Mouse (Mus musculus): Measurements from ENCODE around the gene Ttc7b. TPM values are rescaled to one million over a fixed set of nuclear protein-coding genes. Genes with fewer than 3 reads are reported as not detected.

The Ttc7b gene
- polyA plus RNA-seq, 1 experiment, result 0.13 TPM

- Histone ChIP-seq H3K9me3 (ENCODE audit: control insufficient read depth, low read length) (no peaks in the 10 kb centered on the region), H3K4me3 (replicated peaks) (no peak overlapping the region), H3K27me3 (ENCODE audit: control insufficient read depth) (no peaks in the 10 kb centered on the region), H3K4me1 (ENCODE audit: control insufficient read depth) (no peaks in the 10 kb centered on the region), H3K36me3 (ENCODE audit: control insufficient read depth) (no peaks in the 10 kb centered on the region; the same call in 1 of the 2 replicates)
- no peak for TF ChIP-seq GATA1 (IDR thresholded peaks at IDR 0.05; ENCODE audit: low read length)
- no peak for TF ChIP-seq TAL1 (IDR thresholded peaks at IDR 0.05; ENCODE audit: low read length)
Observed at GRCm38 (mm10) chr12:100478151-100478550, 42.5 kb downstream of the Ttc7b start.

GRCm38 (mm10) chr12:100477474-100477873 lies 43.2 kb downstream of the Ttc7b start:
- TF ChIP-seq TAL1 (IDR thresholded peaks at IDR 0.05; ENCODE audit: low read length) (no peak), GATA1 (IDR thresholded peaks at IDR 0.05; ENCODE audit: low read length) (no peak)
- Histone ChIP-seq H3K9me3 (ENCODE audit: control insufficient read depth, low read length) (no peaks in the 10 kb centered on the region), H3K4me3 (replicated peaks) (no peak overlapping the region), H3K36me3 (ENCODE audit: control insufficient read depth) (no peaks in the 10 kb centered on the region; the same call in 1 of the 2 replicates), H3K4me1 (ENCODE audit: control insufficient read depth) (no peaks in the 10 kb centered on the region), H3K27me3 (ENCODE audit: control insufficient read depth) (no peaks in the 10 kb centered on the region)

GRCm38 (mm10) chr12:100476351-100476750 lies 44.3 kb downstream of the Ttc7b start:
- TF ChIP-seq GATA1 (IDR thresholded peaks at IDR 0.05; ENCODE audit: low read length) (no peak), TAL1 (IDR thresholded peaks at IDR 0.05; ENCODE audit: low read length) (no peak)
- no peaks in the 10 kb centered on the region for H3K27me3 ChIP-seq (ENCODE audit: control insufficient read depth)
- no peak overlapping the region for H3K4me3 ChIP-seq (replicated peaks)
- H3K4me1 ChIP-seq (ENCODE audit: control insufficient read depth), result no peaks in the 10 kb centered on the region
- no peaks in the 10 kb centered on the region for H3K9me3 ChIP-seq (ENCODE audit: control insufficient read depth, low read length)
- H3K36me3 ChIP-seq (ENCODE audit: control insufficient read depth), result no peaks in the 10 kb centered on the region; the same call in 1 of the 2 replicates

DNA sequence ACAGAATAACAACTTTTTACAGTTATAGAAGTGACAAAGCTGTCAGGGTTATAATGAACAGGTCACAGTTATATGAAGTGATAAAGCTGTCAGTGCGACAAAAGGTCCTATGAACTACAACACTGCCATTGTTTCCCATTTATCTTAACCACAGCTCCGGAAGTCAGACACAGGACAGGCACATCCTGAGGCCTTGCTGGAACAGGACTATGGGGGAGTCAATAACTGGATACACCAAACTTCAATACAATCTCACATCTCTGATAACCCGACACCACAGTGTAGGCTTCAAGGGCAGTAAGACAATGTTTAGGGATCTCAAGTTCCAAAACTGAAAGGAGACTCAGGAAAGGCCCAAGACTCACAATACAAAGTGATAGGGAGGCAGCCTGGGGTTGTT lies 45.1 kb downstream of the Ttc7b start:
- TF ChIP-seq TAL1 (IDR thresholded peaks at IDR 0.05; ENCODE audit: low read length) (no peak), GATA1 (IDR thresholded peaks at IDR 0.05; ENCODE audit: low read length) (no peak)
- H3K4me1 ChIP-seq (ENCODE audit: control insufficient read depth), result no peaks in the 10 kb centered on the region
- no peak overlapping the region for H3K4me3 ChIP-seq (replicated peaks)

DNA sequence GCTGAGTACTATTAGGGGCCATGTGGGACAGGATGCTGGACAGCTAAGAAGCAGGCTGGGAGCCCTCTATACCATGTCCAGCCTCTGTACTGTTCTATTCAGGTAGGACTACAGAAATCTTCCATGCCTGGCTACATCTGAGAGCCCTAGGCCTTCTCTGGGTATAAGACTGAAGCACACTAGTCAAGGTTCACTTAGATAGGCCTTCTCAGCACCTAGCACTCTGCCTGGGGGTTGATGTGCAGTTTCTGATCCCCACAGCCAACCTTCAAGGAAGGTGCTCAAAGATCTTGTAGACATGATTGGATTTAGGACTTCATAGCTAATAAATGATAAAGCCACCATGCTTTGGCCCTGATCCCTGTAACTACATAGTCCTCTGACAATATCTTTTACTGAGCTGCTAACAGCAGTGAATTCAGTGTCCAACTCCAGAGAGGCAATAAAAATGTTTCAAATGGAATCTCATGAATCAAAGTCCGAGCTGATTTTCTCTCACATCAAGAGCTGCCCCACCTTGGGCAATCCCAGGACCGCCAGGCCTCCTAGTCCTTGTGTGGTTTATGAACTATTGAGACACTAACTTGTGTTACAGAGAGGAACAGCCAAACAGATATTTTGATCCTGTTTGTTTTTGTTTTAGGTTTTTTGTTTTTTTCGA lies 45.8 kb downstream of the Ttc7b start:
- no peaks in the 10 kb centered on the region for H3K9me3 ChIP-seq (ENCODE audit: control insufficient read depth, low read length)
- H3K4me1 ChIP-seq (ENCODE audit: control insufficient read depth), result no peaks in the 10 kb centered on the region
- no peaks in the 10 kb centered on the region for H3K36me3 ChIP-seq (ENCODE audit: control insufficient read depth)
- TF ChIP-seq TAL1 (IDR thresholded peaks at IDR 0.05; ENCODE audit: low read length) (no peak), GATA1 (IDR thresholded peaks at IDR 0.05; ENCODE audit: low read length) (no peak)
- no peak overlapping the region for H3K4me3 ChIP-seq (replicated peaks)
- no peaks in the 10 kb centered on the region for H3K27me3 ChIP-seq (ENCODE audit: control insufficient read depth)

More for the DNA sequence above, 45.1 kb downstream of the Ttc7b start:
- H3K9me3 ChIP-seq (ENCODE audit: control insufficient read depth, low read length), result no peaks in the 10 kb centered on the region
- no peaks in the 10 kb centered on the region for H3K36me3 ChIP-seq (ENCODE audit: control insufficient read depth)
- H3K27me3 ChIP-seq (ENCODE audit: control insufficient read depth), result no peaks in the 10 kb centered on the region

DNA sequence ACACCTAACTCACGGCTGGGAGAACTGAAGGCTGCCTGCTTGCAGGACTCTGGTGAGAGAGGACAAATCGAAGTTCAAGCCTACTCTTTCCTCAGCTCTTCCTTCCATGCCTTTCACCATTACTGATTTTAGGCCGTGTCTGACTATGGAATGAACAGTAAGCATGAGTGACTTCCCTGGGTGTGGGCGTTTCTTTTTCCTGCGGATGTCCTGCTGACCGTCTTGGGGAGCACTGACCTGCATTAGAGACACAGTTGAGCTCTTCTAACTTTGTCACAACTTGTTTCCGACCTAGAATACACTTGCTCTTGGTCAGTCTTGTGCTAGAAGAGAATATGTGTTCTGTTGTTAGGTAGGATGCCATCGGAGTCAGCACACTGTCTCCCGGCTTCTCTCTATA lies 50.3 kb downstream of the Ttc7b start:
- no peaks in the 10 kb centered on the region for H3K27me3 ChIP-seq (ENCODE audit: control insufficient read depth)
- no peaks in the 10 kb centered on the region for H3K9me3 ChIP-seq (ENCODE audit: control insufficient read depth, low read length)
- TF ChIP-seq TAL1 (IDR thresholded peaks at IDR 0.05; ENCODE audit: low read length) (no peak), GATA1 (IDR thresholded peaks at IDR 0.05; ENCODE audit: low read length) (no peak)
- H3K4me3 ChIP-seq (replicated peaks), result no peak overlapping the region
- H3K4me1 ChIP-seq (ENCODE audit: control insufficient read depth), result peaks cover 1% of the 10 kb centered on the region
- no peaks in the 10 kb centered on the region for H3K36me3 ChIP-seq (ENCODE audit: control insufficient read depth)

DNA sequence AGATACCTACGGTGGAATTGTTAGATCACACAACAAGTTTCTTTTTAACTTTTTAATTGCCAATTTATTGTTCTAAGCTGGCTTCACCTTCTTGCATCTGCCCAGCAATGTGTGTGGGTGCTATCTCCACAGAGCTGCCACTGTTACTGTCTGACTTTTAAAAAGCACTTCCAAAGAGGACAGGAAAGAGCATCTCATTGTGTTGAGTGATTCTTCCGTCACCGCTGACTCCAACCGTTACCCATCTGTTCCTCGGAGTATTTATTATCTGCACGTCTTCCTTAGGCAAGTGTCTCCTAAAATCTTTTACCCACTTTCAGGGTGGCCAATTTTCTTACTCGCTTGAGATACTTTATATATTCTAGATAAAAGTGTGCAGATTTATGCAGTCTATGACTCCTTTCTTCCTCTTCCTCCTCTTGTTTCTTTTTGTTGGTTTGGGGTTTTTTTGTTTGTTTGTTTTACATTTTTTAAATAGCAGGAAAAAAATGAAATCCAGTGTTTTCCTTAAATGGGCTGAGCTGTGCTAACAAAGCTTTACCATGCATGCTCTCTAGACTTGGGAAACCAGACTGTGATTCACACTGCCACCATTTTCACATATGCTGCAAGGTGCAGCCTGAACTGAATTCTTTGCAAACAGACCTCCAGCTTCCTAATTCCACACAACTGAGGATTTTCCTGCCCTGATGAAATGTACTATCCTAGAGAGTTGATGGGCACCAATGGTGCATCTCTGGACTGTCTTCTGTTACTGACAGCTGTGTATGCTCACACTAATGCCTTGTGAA lies 50.9 kb downstream of the Ttc7b start:
- Histone ChIP-seq H3K36me3 (ENCODE audit: control insufficient read depth) (no peaks in the 10 kb centered on the region), H3K27me3 (ENCODE audit: control insufficient read depth) (no peaks in the 10 kb centered on the region), H3K4me1 (ENCODE audit: control insufficient read depth) (peaks cover 2% of the 10 kb centered on the region), H3K9me3 (ENCODE audit: control insufficient read depth, low read length) (no peaks in the 10 kb centered on the region), H3K4me3 (replicated peaks) (no peak overlapping the region)
- no peak for TF ChIP-seq TAL1 (IDR thresholded peaks at IDR 0.05; ENCODE audit: low read length)
- no peak for TF ChIP-seq GATA1 (IDR thresholded peaks at IDR 0.05; ENCODE audit: low read length)

GRCm38 (mm10) chr12:100465101-100465715 lies 55.4 kb downstream of the Ttc7b start:
- Histone ChIP-seq H3K4me1 (ENCODE audit: control insufficient read depth) (peaks cover 2% of the 10 kb centered on the region), H3K9me3 (ENCODE audit: control insufficient read depth, low read length) (no peaks in the 10 kb centered on the region), H3K27me3 (ENCODE audit: control insufficient read depth) (no peaks in the 10 kb centered on the region), H3K4me3 (replicated peaks) (no peak overlapping the region), H3K36me3 (ENCODE audit: control insufficient read depth) (no peaks in the 10 kb centered on the region)
- TF ChIP-seq TAL1 (IDR thresholded peaks at IDR 0.05; ENCODE audit: low read length) (no peak), GATA1 (IDR thresholded peaks at IDR 0.05; ENCODE audit: low read length) (no peak)

GRCm38 (mm10) chr12:100457701-100458100 lies 62.9 kb downstream of the Ttc7b start:
- H3K4me3 ChIP-seq (replicated peaks), result no peak overlapping the region
- no peaks in the 10 kb centered on the region for H3K9me3 ChIP-seq (ENCODE audit: control insufficient read depth, low read length)
- H3K36me3 ChIP-seq (ENCODE audit: control insufficient read depth), result no peaks in the 10 kb centered on the region
- H3K4me1 ChIP-seq (ENCODE audit: control insufficient read depth), result no peaks in the 10 kb centered on the region
- TF ChIP-seq TAL1 (IDR thresholded peaks at IDR 0.05; ENCODE audit: low read length), result no peak
- TF ChIP-seq GATA1 (IDR thresholded peaks at IDR 0.05; ENCODE audit: low read length), result no peak
- H3K27me3 ChIP-seq (ENCODE audit: control insufficient read depth), result no peaks in the 10 kb centered on the region

All from erythroblast, embryonic 14.5 days (primary cell).